Mouse (Mus musculus) left cerebral cortex, adult 11 months (tissue): ENCODE measurements at regions not wholly inside any gene's neighbourhood (a gene's known extent, or its start where the extent isn't known, plus 50 kb on each side); places are given as distances from the start of the nearest gene placed in this dataset.
A peak's percentile ranks its signal among the peaks of the same experiment; 100 is the strongest.
"Not testable (repeated sequence)": the region's sequence is repeated elsewhere in the genome, so short reads cannot be mapped to it uniquely, and the experiment has no call there.

Experiments used
- DNase-seq: peaks from one replicate; pipeline ENCODE4 v3.0.0; 2022; ENCODE audit warnings: low spot score

- peak; percentile 32 for DNase-seq
Measured at GRCm38 (mm10) chr12:17852138-17852537, 161.5 kb downstream of the Hpcal1 start.

GRCm38 (mm10) chr12:17872491-17872890 is 181.8 kb downstream of the Hpcal1 start:
- DNase-seq = not testable (repeated sequence)

DNA sequence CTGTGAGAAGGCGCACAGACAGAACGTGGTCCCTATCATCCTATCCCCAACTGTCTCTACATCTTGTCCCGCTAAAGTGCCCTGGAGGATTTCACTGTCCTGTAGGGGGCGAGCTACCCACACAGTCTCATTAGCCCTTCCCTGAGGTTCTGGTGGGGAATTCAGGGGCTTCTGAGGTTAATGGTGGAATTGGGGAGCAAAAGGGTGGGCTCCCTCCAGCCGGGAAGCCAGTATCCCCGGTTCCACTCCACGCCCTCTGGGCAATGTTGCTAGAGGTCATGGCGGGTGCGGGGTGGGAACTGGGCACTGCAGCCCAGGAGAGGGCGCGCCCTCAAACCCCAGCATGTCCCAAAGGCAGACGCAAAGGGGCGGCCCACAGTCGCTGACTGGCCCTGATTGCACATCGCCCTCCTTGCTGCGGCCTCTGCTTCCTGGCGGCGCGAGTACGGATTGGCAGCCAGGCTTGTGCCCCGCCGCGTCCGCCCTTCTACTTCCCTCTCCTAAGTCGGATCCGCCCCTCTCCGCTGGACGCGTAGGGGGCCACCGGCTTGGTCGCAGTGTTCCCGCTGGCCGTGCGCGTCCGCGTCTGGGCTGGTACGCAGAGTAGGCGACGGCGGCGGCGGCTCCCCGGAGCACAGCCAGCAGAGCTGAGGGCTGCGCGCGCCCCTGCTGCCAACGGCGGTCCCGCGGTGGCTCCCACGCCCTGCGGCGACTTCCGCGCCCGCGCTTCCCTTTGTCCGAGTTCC is 190.9 kb downstream of the Hpcal1 start:
- DNase-seq = peak; percentile 77

- DNase-seq = not testable (repeated sequence)
Measured at GRCm38 (mm10) chr12:17882117-17883116, 191.8 kb downstream of the Hpcal1 start.

DNA sequence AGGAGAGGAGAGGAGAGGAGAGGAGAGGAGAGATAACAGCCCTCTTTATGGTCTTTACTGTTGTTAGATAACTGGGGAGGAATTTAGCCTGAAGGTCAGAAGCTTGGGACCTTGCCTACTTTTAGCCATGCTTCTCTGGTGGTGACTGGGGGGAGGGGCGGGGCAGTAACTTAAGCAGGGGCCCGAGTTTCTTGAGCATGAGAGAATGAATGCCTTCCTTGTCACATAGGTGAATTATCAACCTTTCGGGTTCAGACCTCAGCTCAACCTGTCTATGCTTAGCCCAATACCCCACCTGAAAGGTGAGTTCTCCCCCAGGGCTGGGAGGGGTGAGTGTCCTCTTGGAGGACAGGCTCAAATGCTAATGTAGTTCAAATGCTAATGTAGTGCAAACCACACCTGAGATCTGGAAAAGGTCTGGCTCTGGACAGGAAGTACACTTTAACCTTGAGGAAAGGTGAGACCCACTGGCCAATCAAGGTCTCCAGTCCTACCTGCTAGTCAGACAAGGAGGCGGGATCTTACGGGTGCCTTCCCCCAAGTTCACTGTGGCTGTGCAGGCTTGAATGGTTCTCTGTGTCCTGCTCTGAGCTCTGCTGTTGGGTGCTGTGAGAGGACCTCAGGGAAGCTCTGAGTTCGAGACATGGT is 201.1 kb downstream of the Hpcal1 start:
- not testable (repeated sequence) for DNase-seq

- not testable (repeated sequence) for DNase-seq
Measured at GRCm38 (mm10) chr12:17913058-17913457, 222.4 kb downstream of the Hpcal1 start.
